In genomic region chr5:24426556-24427284, GRCm38 (mm10) we compare ENCODE assay signal across 8 mouse cellular contexts. TPM values are rescaled to one million over a fixed set of nuclear protein-coding genes. Genes with fewer than 3 reads are reported as not detected.
DNase-seq lines count a peak whose midpoint lies in the region; ATAC-seq and TF ChIP-seq lines count a peak whose summit lies in the region.

No protein-coding gene starts in this region.

- no peak for TF ChIP-seq CTCF in midbrain, postnatal 0 days (IDR thresholded peaks at IDR 0.05)

- no peaks in the 10 kb centered on the region for H3K27me3 ChIP-seq in kidney, embryonic 14.5 days (ENCODE audit: control insufficient read depth, insufficient read depth, low read length)
- H3K27me3 ChIP-seq in embryonic facial prominence, embryonic 11.5 days (ENCODE audit: control insufficient read depth, insufficient read depth, low read length) = no peaks in the 10 kb centered on the region
- no peaks in the 10 kb centered on the region for H3K27me3 ChIP-seq in intestine, embryonic 15.5 days (replicated peaks)
- H3K27me3 ChIP-seq in midbrain, postnatal 0 days (ENCODE audit: insufficient read depth, low read length) = no peaks in the 10 kb centered on the region

- H3K27ac ChIP-seq in kidney, embryonic 14.5 days (ENCODE audit: low read depth, low read length) = no peak overlapping the region
- no peak overlapping the region for H3K27ac ChIP-seq in embryonic facial prominence, embryonic 11.5 days (replicated peaks; ENCODE audit: low read depth, low read length)
- peak overlapping the region; percentile 84 for H3K27ac ChIP-seq in intestine, embryonic 15.5 days
- H3K27ac ChIP-seq in midbrain, postnatal 0 days (ENCODE audit: low read depth, low read length) = no peak overlapping the region

- H3K9me3 ChIP-seq in kidney, embryonic 14.5 days (ENCODE audit: control insufficient read depth, low read length) = no peaks in the 10 kb centered on the region
- no peaks in the 10 kb centered on the region for H3K9me3 ChIP-seq in embryonic facial prominence, embryonic 11.5 days (replicated peaks; ENCODE audit: control insufficient read depth, low read length)
- H3K9me3 ChIP-seq in intestine, embryonic 15.5 days = no peaks in the 10 kb centered on the region
- no peaks in the 10 kb centered on the region for H3K9me3 ChIP-seq in midbrain, postnatal 0 days (ENCODE audit: low read length)

- no peak for ATAC-seq in kidney, embryonic 14.5 days (ENCODE audit: low FRiP score, low TSS enrichment)
- ATAC-seq in embryonic facial prominence, embryonic 11.5 days (replicated peaks; ENCODE audit: insufficient number of reproducible peaks, low FRiP score, low TSS enrichment, low read depth) = no peak
- ATAC-seq in intestine, embryonic 15.5 days = no peak
- ATAC-seq in midbrain, postnatal 0 days (ENCODE audit: low FRiP score) = no peak

- peak overlapping the region; percentile 86 for H3K4me2 ChIP-seq in kidney, embryonic 14.5 days (replicated peaks; ENCODE audit: low read depth, low read length)
- H3K4me2 ChIP-seq in embryonic facial prominence, embryonic 11.5 days (ENCODE audit: low read depth, low read length) = peak overlapping the region; percentile 87
- H3K4me2 ChIP-seq in intestine, embryonic 15.5 days (replicated peaks) = peak overlapping the region; percentile 81
- H3K4me2 ChIP-seq in midbrain, postnatal 0 days (ENCODE audit: low read depth, low read length, poor library complexity, severe bottlenecking) = peak overlapping the region; percentile 94; the same call in 1 of the 2 replicates

- H3K4me1 ChIP-seq in kidney, embryonic 14.5 days (ENCODE audit: control insufficient read depth, insufficient read depth, low read length) = peaks cover 31% of the 10 kb centered on the region
- H3K4me1 ChIP-seq in embryonic facial prominence, embryonic 11.5 days (ENCODE audit: control insufficient read depth, insufficient read depth, low read length) = peaks cover 19% of the 10 kb centered on the region
- peaks cover 38% of the 10 kb centered on the region for H3K4me1 ChIP-seq in intestine, embryonic 15.5 days (replicated peaks)
- H3K4me1 ChIP-seq in midbrain, postnatal 0 days (ENCODE audit: insufficient read depth, low read length) = peaks cover 16% of the 10 kb centered on the region; the same call in 1 of the 2 replicates

- H3K9ac ChIP-seq in kidney, embryonic 14.5 days (ENCODE audit: low read depth, low read length) = peak overlapping the region; percentile 66; the same call in 1 of the 2 replicates
- peak overlapping the region; percentile 32 for H3K9ac ChIP-seq in embryonic facial prominence, embryonic 11.5 days (replicated peaks; ENCODE audit: low read length)
- peak overlapping the region; percentile 57 for H3K9ac ChIP-seq in intestine, embryonic 15.5 days
- H3K9ac ChIP-seq in midbrain, postnatal 0 days (replicated peaks; ENCODE audit: low read length, poor library complexity, severe bottlenecking) = no peak overlapping the region

- peak overlapping the region; percentile 63 for H3K4me3 ChIP-seq in kidney, embryonic 14.5 days (ENCODE audit: low read length)
- peak overlapping the region; percentile 64 for H3K4me3 ChIP-seq in embryonic facial prominence, embryonic 11.5 days (ENCODE audit: low read depth, low read length)
- H3K4me3 ChIP-seq in intestine, embryonic 15.5 days (replicated peaks) = peak overlapping the region; percentile 62
- peak overlapping the region; percentile 59; the same call in 1 of the 2 replicates for H3K4me3 ChIP-seq in midbrain, postnatal 0 days (ENCODE audit: low read depth, low read length)

- DNase-seq in kidney, postnatal 14 days = no peak
- no peak for DNase-seq in embryonic facial prominence, embryonic 11.5 days (ENCODE audit: low spot score)
- no peak for DNase-seq in midbrain, postnatal 0 days (ENCODE audit: low spot score)
- DNase-seq in spleen, postnatal 4 days (ENCODE audit: low spot score in 2 of 2) = no peak
- no peak for DNase-seq in right cerebral cortex, adult 2 months (ENCODE audit: low spot score in 2 of 2)
- DNase-seq in layer of hippocampus, postnatal 36 days = no peak

- H3K36me3 ChIP-seq in kidney, embryonic 14.5 days (ENCODE audit: control insufficient read depth, insufficient read depth, low read length) = peaks cover 25% of the 10 kb centered on the region
- peaks cover 8% of the 10 kb centered on the region for H3K36me3 ChIP-seq in embryonic facial prominence, embryonic 11.5 days (replicated peaks; ENCODE audit: control insufficient read depth, insufficient read depth, low read depth, low read length)
- peaks cover 25% of the 10 kb centered on the region for H3K36me3 ChIP-seq in intestine, embryonic 15.5 days
- H3K36me3 ChIP-seq in midbrain, postnatal 0 days (ENCODE audit: insufficient read depth, low read length) = peaks cover 19% of the 10 kb centered on the region

- 9% methylated on average over 9 of the region's 9 CpGs for WGBS in kidney, embryonic 14.5 days
- 6% methylated on average over 9 of the region's 9 CpGs for WGBS in embryonic facial prominence, embryonic 11.5 days
- 12% methylated on average over 9 of the region's 9 CpGs for WGBS in intestine, embryonic 15.5 days
- 12% methylated on average over 9 of the region's 9 CpGs for WGBS in midbrain, postnatal 0 days

RNA-seq across cellular contexts. Expression of gene Slc4a2, which starts 3.1 kb away (rescaled TPM):
- 21.6 and 26.8 TPM in 2 replicates for polyA plus RNA-seq in kidney, embryonic 14.5 days (2014; fragmentation: Nextera tagmentation; extraction: Ambion mirVana)
- polyA plus RNA-seq in embryonic facial prominence, embryonic 11.5 days (2014; fragmentation: Nextera tagmentation; extraction: Ambion mirVana) = 16.5 and 20.6 TPM in 2 replicates
- 41.1 and 46.9 TPM in 2 replicates for polyA plus RNA-seq in intestine, embryonic 15.5 days (2015; fragmentation: Nextera tagmentation; extraction: Ambion mirVana)
- 35.7 and 42.1 TPM in 2 replicates for total RNA-seq in midbrain, postnatal 0 days (2014; rRNA removed)
- 11.5 and 11.8 TPM in 2 replicates for polyA plus RNA-seq in midbrain, postnatal 0 days (2015; fragmentation: Nextera tagmentation; extraction: Ambion mirVana)
- 10 to 100 TPM; 25.6 to 33.2 TPM for total RNA-seq in layer of hippocampus, postnatal 36 days (2021)

RNA-seq across cellular contexts. Expression of gene Cdk5, which starts 3.4 kb away (rescaled TPM):
- polyA plus RNA-seq in kidney, embryonic 14.5 days (2014; fragmentation: Nextera tagmentation; extraction: Ambion mirVana) = 45.5 and 60.2 TPM in 2 replicates
- 49.9 and 50.8 TPM in 2 replicates for polyA plus RNA-seq in embryonic facial prominence, embryonic 11.5 days (2014; fragmentation: Nextera tagmentation; extraction: Ambion mirVana)
- 35.5 and 38.3 TPM in 2 replicates for polyA plus RNA-seq in intestine, embryonic 15.5 days (2015; fragmentation: Nextera tagmentation; extraction: Ambion mirVana)
- 96.5 and 104 TPM in 2 replicates for total RNA-seq in midbrain, postnatal 0 days (2014; rRNA removed)
- 168 and 182 TPM in 2 replicates for polyA plus RNA-seq in midbrain, postnatal 0 days (2015; fragmentation: Nextera tagmentation; extraction: Ambion mirVana)
- total RNA-seq in layer of hippocampus, postnatal 36 days (2021) = 100 to 1,000 TPM; 122 TPM

RNA-seq across cellular contexts. Expression of gene Asic3, which starts 13.5 kb away (rescaled TPM):
- 0.57 and 0.60 TPM in 2 replicates for polyA plus RNA-seq in kidney, embryonic 14.5 days (2014; fragmentation: Nextera tagmentation; extraction: Ambion mirVana)
- 0.42 and 0.45 TPM in 2 replicates for polyA plus RNA-seq in embryonic facial prominence, embryonic 11.5 days (2014; fragmentation: Nextera tagmentation; extraction: Ambion mirVana)
- 0.14 TPM in 1 of 2 replicates, not detected in the other for polyA plus RNA-seq in intestine, embryonic 15.5 days (2015; fragmentation: Nextera tagmentation; extraction: Ambion mirVana)
- 0.05 TPM in 1 of 2 replicates, not detected in the other for total RNA-seq in midbrain, postnatal 0 days (2014; rRNA removed)
- polyA plus RNA-seq in midbrain, postnatal 0 days (2015; fragmentation: Nextera tagmentation; extraction: Ambion mirVana) = 0.29 and 0.59 TPM in 2 replicates
- under 1 TPM in 1 of 2 experiments, not detected in 1; 0.23 TPM for total RNA-seq in layer of hippocampus, postnatal 36 days (2021)

RNA-seq across cellular contexts. Expression of gene Fastk, which starts 18.4 kb away (rescaled TPM):
- 104 and 105 TPM in 2 replicates for polyA plus RNA-seq in kidney, embryonic 14.5 days (2014; fragmentation: Nextera tagmentation; extraction: Ambion mirVana)
- polyA plus RNA-seq in embryonic facial prominence, embryonic 11.5 days (2014; fragmentation: Nextera tagmentation; extraction: Ambion mirVana) = 77.8 and 88.2 TPM in 2 replicates
- 104 and 110 TPM in 2 replicates for polyA plus RNA-seq in intestine, embryonic 15.5 days (2015; fragmentation: Nextera tagmentation; extraction: Ambion mirVana)
- total RNA-seq in midbrain, postnatal 0 days (2014; rRNA removed) = 139 and 174 TPM in 2 replicates
- 97.9 and 109 TPM in 2 replicates for polyA plus RNA-seq in midbrain, postnatal 0 days (2015; fragmentation: Nextera tagmentation; extraction: Ambion mirVana)
- total RNA-seq in layer of hippocampus, postnatal 36 days (2021) = 100 to 1,000 TPM; 121 to 144 TPM

RNA-seq across cellular contexts. Expression of gene Tmub1, which starts 20.9 kb away (rescaled TPM):
- 23.8 and 25.7 TPM in 2 replicates for polyA plus RNA-seq in kidney, embryonic 14.5 days (2014; fragmentation: Nextera tagmentation; extraction: Ambion mirVana)
- polyA plus RNA-seq in embryonic facial prominence, embryonic 11.5 days (2014; fragmentation: Nextera tagmentation; extraction: Ambion mirVana) = 20.2 and 24.7 TPM in 2 replicates
- 22.4 and 23.6 TPM in 2 replicates for polyA plus RNA-seq in intestine, embryonic 15.5 days (2015; fragmentation: Nextera tagmentation; extraction: Ambion mirVana)
- total RNA-seq in midbrain, postnatal 0 days (2014; rRNA removed) = 52.1 and 91.5 TPM in 2 replicates
- polyA plus RNA-seq in midbrain, postnatal 0 days (2015; fragmentation: Nextera tagmentation; extraction: Ambion mirVana) = 65.3 and 65.5 TPM in 2 replicates
- 10 to 100 TPM; 18.6 to 19.8 TPM for total RNA-seq in layer of hippocampus, postnatal 36 days (2021)
